Mouse (Mus musculus) myocyte (in vitro differentiated cells): ENCODE measurements around the gene Gm17482. TPM values are rescaled to one million over a fixed set of nuclear protein-coding genes. Genes with fewer than 3 reads are reported as not detected.

ENCODE experiments used
- H3K27me3 ChIP-seq: one replicate; pipeline ENCODE4 v1.6.1; 2011; ENCODE audit not compliant: control insufficient read depth, insufficient read depth, insufficient read length
- H3K36me3 ChIP-seq: one replicate; pipeline ENCODE4 v1.6.1; 2011; ENCODE audit not compliant: control insufficient read depth, insufficient read depth
- H3K4me2 ChIP-seq: one replicate; pipeline ENCODE4 v1.6.1; 2011; ENCODE audit warnings: low read depth, control low read depth
- H3K4me3 ChIP-seq: one replicate; pipeline ENCODE4 v1.5.1; 2011; ENCODE audit warnings: mild to moderate bottlenecking, control low read depth, moderate library complexity
- H3K79me2 ChIP-seq: one replicate; pipeline ENCODE4 v1.6.1; 2011; ENCODE audit not compliant: control insufficient read depth, insufficient read depth
- H3ac ChIP-seq: one replicate; pipeline ENCODE4 v1.6.1; 2011; ENCODE audit not compliant: control insufficient read depth, insufficient read length
- CEBPB ChIP-seq: IDR thresholded peaks from 2 replicates; pipeline ENCODE4 v1.6.1; 2011; ENCODE audit warnings: mild to moderate bottlenecking, moderate library complexity; ENCODE audit not compliant: poor library complexity, insufficient read depth, severe bottlenecking
- MAX ChIP-seq: IDR thresholded peaks from one replicate; pipeline ENCODE4 v1.6.1; 2011; ENCODE audit warnings: low read depth, mild to moderate bottlenecking, control low read depth
- MYOD1 ChIP-seq, 3 experiments: IDR thresholded peaks; one replicate each; pipeline ENCODE4 v1.6.1; 2011; ENCODE audit warnings: control low read depth in 2 of 3, low read depth in 2 of 3, mild to moderate bottlenecking in 2 of 3, moderate library complexity in 1 of 3; ENCODE audit not compliant: insufficient read length in 2 of 3, control insufficient read depth in 1 of 3
- MYOG ChIP-seq, 3 experiments: IDR thresholded peaks; one replicate each; pipeline ENCODE4 v1.6.1; 2011; ENCODE audit warnings: control low read depth in 2 of 3, low read depth in 2 of 3, mild to moderate bottlenecking in 2 of 3; ENCODE audit not compliant: insufficient read length in 2 of 3, control insufficient read depth in 1 of 3, insufficient read depth in 1 of 3
- POLR2A ChIP-seq: IDR thresholded peaks from one replicate; pipeline ENCODE4 v1.6.1; 2011; ENCODE audit warnings: low read depth, mild to moderate bottlenecking, control low read depth, moderate library complexity; ENCODE audit not compliant: insufficient read length
- POLR2AphosphoS2 ChIP-seq: IDR thresholded peaks from one replicate; pipeline ENCODE4 v1.6.1; 2011; ENCODE audit warnings: low read depth, control low read depth; ENCODE audit not compliant: insufficient read length
- REST ChIP-seq: IDR thresholded peaks from one replicate; pipeline ENCODE4 v1.6.1; 2011; ENCODE audit warnings: mild to moderate bottlenecking, control low read depth, moderate library complexity; ENCODE audit not compliant: insufficient read depth, insufficient read length
- TCF12 ChIP-seq: IDR thresholded peaks from one replicate; pipeline ENCODE4 v1.6.1; 2011; ENCODE audit warnings: mild to moderate bottlenecking, control low read depth; ENCODE audit not compliant: poor library complexity, insufficient read depth, severe bottlenecking
- TCF3 ChIP-seq: IDR thresholded peaks from one replicate; pipeline ENCODE4 v1.6.1; 2011; ENCODE audit warnings: low read depth, control low read depth; ENCODE audit not compliant: insufficient read length
- USF1 ChIP-seq: IDR thresholded peaks from one replicate; pipeline ENCODE4 v1.6.1; 2011; ENCODE audit warnings: low read depth, mild to moderate bottlenecking, control low read depth, moderate library complexity
- polyA plus RNA-seq: library from polyadenylated mRNA; unstranded; fragments of >200 nt; fragmentation: generic; extraction: Trizol; gene quantifications from one replicate; pipeline ENCODE4 v1.2.1, GENCODE M21; 2012; ENCODE audit warnings: missing spikeins

Gm17482 gene
- polyA plus RNA-seq, 1 experiment = not detected

- Histone ChIP-seq H3K4me2 (no peak overlapping the region), H3K36me3 (no peaks in the 10 kb centered on the region), H3K79me2 (no peaks in the 10 kb centered on the region), H3K4me3 (no peak overlapping the region), H3ac (no peak overlapping the region), H3K27me3 (no peaks in the 10 kb centered on the region)
- TF ChIP-seq POLR2AphosphoS2 = no peak
- TF ChIP-seq MYOG (IDR thresholded peaks at IDR 0.05; ENCODE audit: control insufficient read depth in 1 of 3, insufficient read depth in 1 of 3, insufficient read length in 2 of 3, low read depth in 2 of 3) = no peak
- no peak for TF ChIP-seq REST
- no peak for TF ChIP-seq TCF12
- TF ChIP-seq USF1 = no peak
- TF ChIP-seq MAX = no peak
- no peak for TF ChIP-seq POLR2A
Observed at GRCm38 (mm10) chr6:115293877-115294276, 66.7 kb downstream of the Gm17482 start.

GRCm38 (mm10) chr6:115307134-115307533 lies 80.0 kb downstream of the Gm17482 start:
- Histone ChIP-seq H3K27me3 (no peaks in the 10 kb centered on the region), H3K4me3 (no peak overlapping the region), H3K4me2 (no peak overlapping the region), H3ac (no peak overlapping the region), H3K36me3 (no peaks in the 10 kb centered on the region), H3K79me2 (no peaks in the 10 kb centered on the region)
- TF ChIP-seq MAX (no peak), MYOD1 (IDR thresholded peaks at IDR 0.05; ENCODE audit: control insufficient read depth in 1 of 3, insufficient read length in 2 of 3, low read depth in 2 of 3) (no peak), POLR2A (no peak), USF1 (no peak), TCF12 (no peak), MYOG (IDR thresholded peaks at IDR 0.05; ENCODE audit: control insufficient read depth in 1 of 3, insufficient read depth in 1 of 3, insufficient read length in 2 of 3, low read depth in 2 of 3) (no peak), CEBPB (no peak), POLR2AphosphoS2 (no peak), TCF3 (no peak)

Other genes with a start within 250 kb of the Gm17482 start
- gene Tamm41, start 189.5 kb upstream of the Gm17482 start, polyA plus RNA-seq = 21.9 TPM
- 0.30 TPM for gene Syn2, start 92.4 kb upstream of the Gm17482 start, polyA plus RNA-seq
- gene Timp4, start 24.9 kb downstream of the Gm17482 start, polyA plus RNA-seq = 0.02 TPM
- gene Pparg, start 133.6 kb downstream of the Gm17482 start, polyA plus RNA-seq = 2.2 TPM